Mouse (Mus musculus) CH12.LX (cell line): Measurements from ENCODE around the gene Cacnb4. TPM values are rescaled to one million over a fixed set of nuclear protein-coding genes. Genes with fewer than 3 reads are reported as not detected.

Experiments used
- DNase-seq: peaks from one replicate; pipeline ENCODE4 v3.0.0-alpha.2; 2013; ENCODE audit errors: extremely low read depth
- H3K27ac ChIP-seq: 2 replicates; pipeline ENCODE4 v1.5.1; 2012; ENCODE audit warnings: low read depth, mild to moderate bottlenecking, control low read depth, moderate library complexity; ENCODE audit not compliant: insufficient read depth
- H3K27me3 ChIP-seq: replicated peaks from 2 replicates; pipeline ENCODE3; 2012; ENCODE audit warnings: inconsistent platforms
- H3K36me3 ChIP-seq, 2 experiments: replicated peaks in 1 of 2; 2 replicates each; pipeline versions ENCODE3 to v1.6.1; 2012; ENCODE audit warnings: inconsistent platforms in 1 of 2, low read length in 1 of 2, mild to moderate bottlenecking in 1 of 2, mixed read lengths in 1 of 2, moderate library complexity in 1 of 2; ENCODE audit not compliant: control insufficient read depth in 1 of 2, insufficient read depth in 1 of 2
- H3K4me1 ChIP-seq, 2 experiments: 2 replicates each; pipeline ENCODE4 v1.6.1; 2012; ENCODE audit warnings: inconsistent platforms in 1 of 2, moderate library complexity in 1 of 2; ENCODE audit not compliant: insufficient read depth in 2 of 2, control insufficient read depth in 1 of 2
- H3K4me2 ChIP-seq: 2 replicates; pipeline ENCODE4 v1.6.1; 2012; ENCODE audit warnings: low read depth, mild to moderate bottlenecking, control low read depth; ENCODE audit not compliant: poor library complexity, insufficient read depth, severe bottlenecking
- H3K4me3 ChIP-seq, 3 experiments: fragments of 150-350 bp in 1 of 3; sonication (generic) in 1 of 3; replicated peaks in 1 of 3; 2 replicates each; pipeline versions ENCODE3 to v1.5.1; 2011 to 2012; ENCODE audit warnings: low read depth in 2 of 3, low read length in 2 of 3, mild to moderate bottlenecking in 2 of 3, moderate library complexity in 2 of 3, control low read depth in 1 of 3, improper control_type of control experiment in 1 of 3, inconsistent platforms in 1 of 3, mixed read lengths in 1 of 3; ENCODE audit not compliant: poor library complexity in 1 of 3
- H3K79me2 ChIP-seq: replicated peaks from 2 replicates; pipeline ENCODE4 v1.6.1; 2012; ENCODE audit warnings: mild to moderate bottlenecking, moderate library complexity; ENCODE audit not compliant: control insufficient read depth, poor library complexity, insufficient read depth, severe bottlenecking; ENCODE audit errors: extremely low read depth
- H3K9ac ChIP-seq: 2 replicates; pipeline ENCODE4 v1.6.1; 2012; ENCODE audit warnings: low read depth, mild to moderate bottlenecking, control low read depth, moderate library complexity; ENCODE audit not compliant: insufficient read depth
- H3K9me3 ChIP-seq: replicated peaks from 2 replicates; pipeline ENCODE3; 2012; ENCODE audit warnings: low read length, inconsistent platforms, mixed read lengths
- CTCF ChIP-seq, 2 experiments: IDR thresholded peaks in 1 of 2; conservative IDR thresholded peaks in 1 of 2; 2 replicates each; pipeline ENCODE4 v1.5.1; 2011 to 2012; ENCODE audit warnings: low read depth in 2 of 2, low read length in 2 of 2, improper control_type of control experiment in 1 of 2, inconsistent platforms in 1 of 2, mild to moderate bottlenecking in 1 of 2, moderate library complexity in 1 of 2
- EP300 ChIP-seq: IDR thresholded peaks from 2 replicates; pipeline ENCODE4 v1.6.1; 2011; ENCODE audit warnings: low read length, improper control_type of control experiment
- ETS1 ChIP-seq: conservative IDR thresholded peaks from 2 replicates; pipeline ENCODE4 v1.6.1; 2012; ENCODE audit warnings: low read depth, mild to moderate bottlenecking, inconsistent platforms, low read length, improper control_type of control experiment, moderate library complexity
- IRF4 ChIP-seq: IDR thresholded peaks from 2 replicates; pipeline ENCODE4 v1.6.1; 2014; ENCODE audit warnings: low read depth, mild to moderate bottlenecking, inconsistent platforms, low read length, improper control_type of control experiment
- JUND ChIP-seq: conservative IDR thresholded peaks from 2 replicates; pipeline ENCODE4 v1.6.1; 2011; ENCODE audit warnings: low read depth, low read length, improper control_type of control experiment
- KAT2A ChIP-seq: IDR thresholded peaks from 2 replicates; pipeline ENCODE4 v1.6.1; 2012; ENCODE audit warnings: low read length, improper control_type of control experiment, inconsistent platforms; ENCODE audit not compliant: insufficient replicate concordance
- MXI1 ChIP-seq: IDR thresholded peaks from 2 replicates; pipeline ENCODE4 v1.6.1; 2011; ENCODE audit warnings: mild to moderate bottlenecking, low read depth, low read length, improper control_type of control experiment
- MYC ChIP-seq: IDR thresholded peaks from 2 replicates; pipeline ENCODE4 v1.6.1; 2011; ENCODE audit warnings: low read depth, mild to moderate bottlenecking, improper control_type of control experiment, low read length
- POLR2A ChIP-seq: IDR thresholded peaks from 2 replicates; pipeline ENCODE4 v1.6.1; 2011; ENCODE audit warnings: low read depth, mild to moderate bottlenecking, improper control_type of control experiment, low read length
- POLR2AphosphoS2 ChIP-seq: IDR thresholded peaks from 2 replicates; pipeline ENCODE4 v1.6.1; 2011; ENCODE audit warnings: low read depth, low read length, improper control_type of control experiment
- RAD21 ChIP-seq: IDR thresholded peaks from 2 replicates; pipeline ENCODE4 v1.6.1; 2011; ENCODE audit warnings: low read depth, mild to moderate bottlenecking, low read length, improper control_type of control experiment, moderate library complexity
- SMC3 ChIP-seq: IDR thresholded peaks from 2 replicates; pipeline ENCODE4 v1.6.1; 2011; ENCODE audit warnings: low read depth, low read length, improper control_type of control experiment
- TCF12 ChIP-seq: IDR thresholded peaks from 2 replicates; pipeline ENCODE4 v1.6.1; 2014; ENCODE audit warnings: low read depth, mild to moderate bottlenecking, inconsistent platforms, low read length, improper control_type of control experiment
- UBTF ChIP-seq: IDR thresholded peaks from 2 replicates; pipeline ENCODE4 v1.6.1; 2012; ENCODE audit warnings: low read depth, mild to moderate bottlenecking, inconsistent platforms, low read length, improper control_type of control experiment, moderate library complexity
- ZC3H11A ChIP-seq: IDR thresholded peaks from 2 replicates; pipeline ENCODE4 v1.6.1; 2012; ENCODE audit warnings: low read depth, mild to moderate bottlenecking, inconsistent platforms, low read length, improper control_type of control experiment
- ZMIZ1 ChIP-seq: IDR thresholded peaks from 2 replicates; pipeline ENCODE4 v1.6.1; 2012; ENCODE audit warnings: low read depth, mild to moderate bottlenecking, inconsistent platforms, low read length, improper control_type of control experiment
- ZNF384 ChIP-seq: IDR thresholded peaks from 2 replicates; pipeline ENCODE4 v1.6.1; 2012; ENCODE audit warnings: low read depth, low read length, improper control_type of control experiment, inconsistent platforms
- dilution Hi-C: fragments of 300-500 bp; cut with MboI; formaldehyde crosslinking; loops from 2 replicates; pipeline ENCODE4 v1.14.3; 2020; ENCODE audit warnings: low sequenced_read_pairs; ENCODE audit not compliant: extremely low pct_unique_long_range_greater_than_20kb, extremely low pct_ligation_motif_present
- in situ Hi-C: fragments of 300-500 bp; cut with MboI; formaldehyde crosslinking; loops from 3 replicates; pipeline ENCODE4 v1.14.3; 2019; ENCODE audit warnings: low sequenced_read_pairs, low pct_ligation_motif_present, low pct_unique_long_range_greater_than_20kb, mixed read lengths
- polyA plus RNA-seq: library from polyadenylated mRNA; unstranded; fragments of >175 nt; gene quantifications from 2 replicates; pipeline ENCODE4 v1.2.1, GENCODE M21; 2012; ENCODE audit warnings: low read depth; ENCODE audit not compliant: insufficient read length
- total RNA-seq, 2 experiments: library from RNA; depleted of rRNA; stranded (reverse); fragments of 300-350 nt in 1 of 2; fragments of >200 nt in 1 of 2; gene quantifications; 2 replicates each; pipeline ENCODE4 v1.2.3; 2012 to 2014

Cacnb4 gene
- total and polyA plus RNA-seq, 3 experiments: 0.77 to 3.4 (median 1.5) TPM

DNA sequence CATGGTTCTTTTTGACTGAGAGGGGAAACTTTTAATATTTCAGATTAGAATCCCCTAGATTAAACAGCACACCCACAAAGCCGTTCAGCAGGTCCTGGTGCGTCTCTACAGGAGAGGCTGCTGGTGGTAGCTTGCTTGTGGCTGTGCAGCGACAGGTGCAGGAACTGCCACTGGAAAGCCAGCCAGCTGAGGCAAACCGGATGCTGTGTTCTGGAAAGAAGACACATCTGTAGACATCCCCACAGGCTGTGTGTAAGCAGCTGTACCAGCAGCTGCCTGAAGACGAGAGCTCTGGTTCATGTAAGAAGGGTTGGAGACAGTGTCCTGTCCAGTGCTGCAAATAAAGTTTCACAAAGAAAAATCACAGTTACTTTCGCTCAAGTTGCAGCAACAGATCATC is 18.0 kb upstream of the Cacnb4 start:
- no peak overlapping the region for H3K9ac ChIP-seq
- no peaks in the 10 kb centered on the region for H3K27me3 ChIP-seq
- in situ Hi-C loops: no loop called here
- H3K4me1 ChIP-seq: peaks cover 14 to 35% of the 10 kb centered on the region in 2 experiments
- H3K79me2 ChIP-seq: no peaks in the 10 kb centered on the region
- H3K4me3 ChIP-seq: no peak overlapping the region
- H3K27ac ChIP-seq: peak overlapping the region; percentile 30; the same call in 1 of the 2 replicates
- no peaks in the 10 kb centered on the region for H3K9me3 ChIP-seq
- TF ChIP-seq IRF4 (no peak), EP300 (peak; percentile 65), TCF12 (peak; percentile 99), POLR2AphosphoS2 (no peak), ETS1 (peak; percentile 78; the same call in 1 of the 2 replicates)
- peaks cover 0 to 22% of the 10 kb centered on the region in 2 experiments for H3K36me3 ChIP-seq
- peak overlapping the region; percentile 51; the same call in 1 of the 2 replicates for H3K4me2 ChIP-seq
- DNase-seq: peak; percentile 75
- dilution Hi-C loops: no loop called here

DNA sequence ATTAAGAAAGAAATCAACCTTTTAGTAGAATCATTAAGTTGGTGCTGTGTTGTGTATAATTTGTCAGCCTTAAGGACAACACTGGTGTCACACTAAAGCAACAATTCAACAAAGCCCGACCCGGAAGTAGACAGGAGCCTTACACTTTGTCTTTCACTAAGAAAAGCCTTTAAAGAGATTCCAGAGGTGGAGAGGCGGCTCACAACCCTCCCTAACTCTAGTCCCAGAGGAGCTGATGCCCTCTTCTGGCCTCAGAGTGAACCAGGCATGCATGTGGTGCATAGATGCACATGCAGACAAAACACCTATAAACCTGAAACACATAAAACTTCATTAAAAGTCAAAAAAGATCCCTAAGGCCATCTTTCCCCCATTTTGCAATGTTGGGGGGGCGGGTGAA is 15.1 kb upstream of the Cacnb4 start:
- TF ChIP-seq SMC3 (peak; percentile 47), CTCF (conservative IDR thresholded peaks at IDR 0.05 in 1 of 2, IDR thresholded peaks at IDR 0.05 in 1 of 2; ENCODE audit: low read depth in 2 of 2, low read length in 2 of 2) (peak in 1 of 2 experiments; percentile 53; a peak in 2 of 4 replicates), RAD21 (peak; percentile 40), ZNF384 (no peak)
- Histone ChIP-seq H3K4me3 (no peak overlapping the region), H3K79me2 (no peaks in the 10 kb centered on the region), H3K4me2 (no peak overlapping the region), H3K9me3 (no peaks in the 10 kb centered on the region), H3K9ac (no peak overlapping the region), H3K4me1 (peaks cover 14 to 35% of the 10 kb centered on the region in 2 experiments), H3K27me3 (no peaks in the 10 kb centered on the region), H3K36me3 (peaks cover 0 to 17% of the 10 kb centered on the region in 2 experiments), H3K27ac (no peak overlapping the region)
- dilution Hi-C loops: no loop called here
- in situ Hi-C loops: no loop called here
- no peak for DNase-seq

DNA sequence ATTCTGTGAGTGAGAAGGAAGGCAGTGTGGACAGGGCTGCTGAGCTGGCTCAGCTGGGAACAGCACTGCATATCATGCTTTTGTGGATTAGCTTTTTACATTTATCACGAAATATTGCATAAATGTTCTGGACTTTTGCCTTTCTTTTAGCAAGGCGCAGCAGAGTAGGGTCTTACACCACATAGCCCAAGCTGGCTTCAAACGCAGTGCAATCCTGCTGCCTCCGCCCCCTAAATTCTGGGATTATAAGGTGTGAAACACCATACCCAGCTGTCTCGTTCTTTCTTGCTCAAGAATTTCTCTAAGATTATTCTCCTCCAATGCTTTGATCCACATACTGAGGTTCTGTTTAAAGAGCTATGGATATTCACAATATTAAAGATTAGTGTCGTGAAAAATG is 10.0 kb upstream of the Cacnb4 start:
- no peak overlapping the region for H3K9ac ChIP-seq
- H3K9me3 ChIP-seq: peaks cover 3% of the 10 kb centered on the region
- no peak for TF ChIP-seq ZC3H11A
- TF ChIP-seq JUND: no peak
- TF ChIP-seq UBTF: no peak
- TF ChIP-seq ZMIZ1: no peak
- no peak for TF ChIP-seq CTCF (conservative IDR thresholded peaks at IDR 0.05 in 1 of 2, IDR thresholded peaks at IDR 0.05 in 1 of 2; ENCODE audit: low read depth in 2 of 2, low read length in 2 of 2)
- no peak for TF ChIP-seq POLR2A
- no peak for TF ChIP-seq MXI1
- no peak for TF ChIP-seq KAT2A
- TF ChIP-seq MYC: no peak
- no peaks in the 10 kb centered on the region for H3K27me3 ChIP-seq
- in situ Hi-C loops (no loop called here), dilution Hi-C loops (no loop called here)
- no peaks in the 10 kb centered on the region for H3K79me2 ChIP-seq
- H3K4me3 ChIP-seq: no peak overlapping the region
- no peak for DNase-seq
- H3K4me2 ChIP-seq: no peak overlapping the region
- no peaks in the 10 kb centered on the region for H3K4me1 ChIP-seq
- H3K27ac ChIP-seq: no peak overlapping the region
- H3K36me3 ChIP-seq: peaks cover 0 to 3% of the 10 kb centered on the region in 2 experiments
